Mouse (Mus musculus): ENCODE data around the gene Pigo. TPM values are rescaled to one million over a fixed set of nuclear protein-coding genes. Genes with fewer than 3 reads are reported as not detected.
A peak's percentile ranks its signal among the peaks of the same experiment; 100 is the strongest.

Gene Pigo
- 10 to 100 TPM; 10.5 to 22.3 (median 12.0) TPM for polyA plus RNA-seq (2017; shearing (Covaris generic))

DNA sequence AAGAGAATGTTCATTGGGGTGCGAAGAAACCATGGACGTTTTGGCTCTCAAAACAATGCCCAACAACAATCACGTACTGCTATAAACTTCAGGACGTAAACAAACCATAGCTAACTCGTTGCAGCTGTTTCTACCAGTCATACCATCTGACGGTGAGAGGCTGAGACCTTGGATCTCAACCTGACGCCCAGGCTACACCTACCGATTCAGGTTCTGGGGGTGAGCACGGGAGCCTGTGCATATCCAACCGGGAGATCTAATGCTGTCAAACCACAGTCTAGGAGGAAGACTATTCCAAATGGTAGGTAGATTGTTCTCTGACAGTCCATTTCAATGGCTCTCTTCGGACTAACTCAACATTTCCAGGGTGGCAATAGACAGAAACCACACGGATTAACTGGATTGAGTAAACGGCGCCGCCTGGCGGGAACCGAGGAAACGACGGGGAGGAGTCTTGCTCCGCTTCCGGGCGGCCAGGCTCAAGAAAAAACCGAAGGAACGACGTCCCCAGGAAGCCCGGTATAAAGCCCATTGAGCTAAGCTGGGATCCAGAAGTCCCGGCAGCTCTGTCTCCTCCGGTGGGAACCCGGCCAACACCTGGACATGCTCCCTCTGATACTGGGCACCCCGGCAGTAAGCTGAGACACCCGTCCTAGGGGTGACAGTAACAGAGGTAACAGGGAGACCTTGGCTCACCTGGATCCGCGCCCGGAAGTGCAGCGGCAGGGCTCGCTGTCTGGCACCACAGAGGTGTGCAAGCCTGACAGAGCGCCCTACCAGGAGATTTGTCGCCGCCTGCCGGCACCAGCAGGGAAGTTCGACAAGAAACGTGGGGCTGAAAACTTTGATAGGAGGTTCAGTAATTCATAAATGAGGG lies at the start of gene Pigo:
Pigo (minus strand) TSS at position 736 of the 877 bp plus-strand sequence.
- ATAC-seq = peak; percentile 93

DNA sequence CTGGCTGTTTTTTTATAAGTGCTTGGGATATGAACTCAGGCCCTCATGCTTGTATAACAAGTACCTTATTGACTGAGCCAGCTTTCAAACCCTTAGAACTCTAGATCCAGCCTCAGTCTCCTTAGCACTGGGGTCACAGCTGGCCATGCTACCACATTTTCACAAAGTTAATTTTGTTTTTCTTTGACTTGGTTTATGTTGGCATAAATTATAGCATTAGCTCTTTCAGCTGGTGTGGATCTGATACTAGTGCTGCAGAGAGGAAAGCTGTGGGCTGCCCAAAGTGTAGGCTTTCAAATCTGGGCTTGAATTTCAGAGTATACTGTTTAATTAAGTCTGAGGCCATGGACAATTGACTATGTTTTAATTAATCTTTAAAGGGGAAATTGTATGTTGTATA lies 49.3 kb upstream of the Pigo start:
- no peak for ATAC-seq

GRCm38 (mm10) chr4:43065471-43065870 lies 39.9 kb upstream of the Pigo start:
- ATAC-seq = no peak

DNA sequence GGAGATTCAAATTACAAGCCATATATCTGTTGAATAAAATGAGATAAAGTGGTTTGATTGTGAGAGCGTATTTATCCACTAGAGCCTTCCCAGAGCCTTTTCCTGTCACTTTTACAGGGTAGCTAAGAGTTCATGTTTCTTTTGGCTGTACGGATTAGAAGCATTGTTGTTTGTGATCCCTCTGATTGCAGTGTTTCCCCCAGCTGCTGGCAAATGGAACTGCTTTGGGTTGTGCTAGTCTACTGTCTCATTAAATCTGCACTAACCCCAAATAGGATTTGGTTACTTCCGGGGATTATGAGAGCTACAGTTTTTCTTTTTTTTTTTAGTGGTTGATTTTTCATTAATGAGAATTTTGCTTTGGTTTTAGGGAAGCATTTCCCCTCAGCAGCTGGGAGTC lies 34.7 kb upstream of the Pigo start:
- no peak for ATAC-seq

GRCm38 (mm10) chr4:43059697-43060096 lies 34.1 kb upstream of the Pigo start:
- ATAC-seq = no peak

DNA sequence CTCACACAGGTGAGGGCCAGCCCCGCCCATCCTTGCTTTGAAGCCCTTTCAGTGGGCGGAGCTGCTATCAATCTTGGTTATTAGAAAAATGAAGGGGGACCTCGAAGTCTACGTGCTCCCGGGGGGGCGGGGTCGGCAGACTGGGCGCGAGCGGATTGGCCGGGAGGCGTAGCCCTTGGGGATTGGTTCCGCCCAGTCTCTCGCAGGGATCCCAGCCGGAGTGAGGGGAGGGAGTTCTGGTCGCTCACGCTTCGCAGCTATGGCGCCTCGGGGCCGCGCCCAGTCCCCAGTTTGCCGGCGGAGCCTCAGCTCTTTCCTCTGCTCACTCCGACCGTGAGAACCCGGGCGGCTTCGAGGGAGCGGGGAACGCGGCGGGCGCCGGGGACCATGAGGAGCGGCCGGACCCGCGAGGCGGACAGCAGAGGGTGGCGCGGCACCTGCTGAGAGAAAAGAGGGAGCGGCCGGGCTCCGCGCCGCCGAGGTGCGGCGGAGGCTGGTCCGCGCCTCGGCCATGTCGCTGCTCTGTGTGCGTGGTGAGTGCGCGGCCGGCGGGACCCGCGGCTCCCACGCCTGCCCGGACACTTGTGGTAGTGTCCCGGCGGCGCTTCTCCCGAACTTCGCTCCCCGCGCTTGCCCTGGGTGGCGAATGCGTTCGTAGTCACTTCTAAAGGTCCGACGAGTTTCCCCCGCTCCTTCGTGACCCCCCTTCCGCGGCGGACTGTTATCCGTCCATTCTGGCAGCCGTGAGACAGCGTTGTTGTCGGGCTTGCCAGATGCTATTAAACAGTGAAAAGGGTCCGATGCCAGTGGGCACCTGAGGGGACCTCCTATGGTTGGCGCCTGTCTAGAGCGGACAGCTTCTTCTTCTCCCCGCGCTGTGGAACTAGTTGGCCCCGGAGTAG lies 33.4 kb upstream of the Pigo start, which contains the start of gene Unc13b:
Unc13b (plus strand) TSS at position 201 of the 902 bp plus-strand sequence.
- peak; percentile 94 for ATAC-seq

- no peak for ATAC-seq
These were observed 32.8 kb upstream of the Pigo start for GRCm38 (mm10) chr4:43058392-43058752.

DNA sequence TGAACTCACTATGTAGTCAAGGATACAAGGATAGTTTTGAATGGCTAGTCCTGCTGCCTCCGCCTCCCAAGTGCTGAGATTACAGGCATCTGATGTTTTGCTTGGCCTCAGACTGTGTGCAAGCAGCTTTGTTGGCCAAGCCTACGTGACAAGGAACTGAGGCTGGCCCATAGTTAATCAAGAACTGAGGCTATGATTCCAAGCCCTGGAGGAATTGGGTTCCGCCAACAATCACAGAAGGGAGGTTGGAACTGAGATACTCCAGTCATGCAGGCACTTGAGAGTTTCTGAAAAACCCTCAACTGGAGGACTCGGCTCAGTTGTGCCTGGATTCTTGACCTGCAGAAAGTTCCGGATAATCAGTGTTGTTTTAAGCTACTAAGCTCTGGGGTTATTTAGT lies 32.0 kb upstream of the Pigo start:
- ATAC-seq = no peak

DNA sequence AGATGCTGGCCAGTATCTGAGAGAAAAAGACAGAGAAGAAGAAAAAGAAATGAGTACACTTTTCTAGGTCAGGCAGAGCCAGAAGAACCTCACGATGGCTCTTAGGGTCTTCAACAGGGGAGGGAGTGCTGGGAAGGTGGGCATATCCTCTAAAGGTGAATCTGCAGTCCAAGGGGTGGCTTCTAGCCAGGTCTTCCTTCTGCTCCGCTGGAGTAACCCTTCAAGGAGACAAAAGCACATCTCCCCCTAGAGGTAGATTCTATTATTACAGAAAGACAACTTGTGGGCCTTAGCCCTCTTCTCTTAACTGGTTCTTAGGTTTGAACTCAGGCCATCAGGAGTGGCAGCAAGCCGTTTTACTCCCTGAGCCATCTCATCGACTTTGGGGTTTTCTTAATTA lies 27.0 kb upstream of the Pigo start:
- peak; percentile 70 for ATAC-seq

DNA sequence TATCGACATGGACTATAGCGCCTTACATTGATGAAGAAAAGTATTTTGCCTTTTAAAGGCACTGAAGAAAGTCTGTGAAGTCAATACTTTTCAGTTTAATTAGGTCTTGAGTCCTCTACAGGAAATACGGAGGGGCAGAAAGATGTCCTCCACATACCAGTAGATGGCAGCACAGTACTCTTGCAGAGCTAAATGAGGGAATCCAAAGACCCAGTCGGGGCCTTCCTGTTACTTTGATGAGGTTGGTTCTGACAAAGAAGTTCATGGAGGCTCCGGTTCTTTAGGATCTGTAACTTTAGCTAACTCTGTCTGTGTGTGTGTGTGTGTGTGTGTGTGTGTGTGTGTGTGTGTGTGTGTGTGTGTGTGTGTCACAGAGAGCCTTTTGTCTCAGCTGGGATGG lies 21.6 kb upstream of the Pigo start:
- peak; percentile 59 for ATAC-seq

GRCm38 (mm10) chr4:43046607-43047006 lies 21.0 kb upstream of the Pigo start:
- ATAC-seq = no peak

DNA sequence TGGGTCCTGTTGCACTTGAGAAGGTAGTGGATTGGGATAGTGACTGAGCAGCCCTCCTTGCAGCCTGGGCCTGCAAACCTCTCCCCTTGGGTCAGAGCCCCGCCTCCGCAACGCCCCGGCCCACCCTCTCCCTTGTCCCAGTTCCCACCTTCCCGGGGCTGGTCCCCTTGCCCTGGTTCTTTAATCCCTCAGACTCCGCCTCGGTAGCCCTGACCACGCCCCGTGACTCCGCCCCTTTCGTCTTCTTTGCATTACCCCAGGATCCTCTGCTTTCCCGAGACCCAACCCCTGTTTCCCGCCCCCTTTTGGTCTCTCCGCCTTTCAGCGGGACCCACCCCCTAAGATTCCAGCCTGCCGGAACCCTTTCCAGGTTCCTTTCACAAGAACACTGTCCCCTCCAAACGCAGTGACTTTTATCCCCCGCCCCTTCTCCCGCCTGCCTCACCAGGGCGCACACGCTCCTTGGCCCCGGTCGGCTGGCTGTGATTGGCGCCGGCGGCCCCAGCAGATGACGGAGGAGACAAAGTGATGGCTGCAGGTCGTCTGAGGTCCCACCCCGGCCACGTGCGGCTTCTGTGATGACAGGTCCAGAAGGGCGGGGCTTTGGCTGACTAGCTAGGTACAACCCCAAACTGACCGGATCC lies 20.2 kb upstream of the Pigo start, which contains the start of gene Fam214b:
Fam214b (minus strand) TSS at position 562 of the 644 bp plus-strand sequence.
- peak; percentile 68 for ATAC-seq

DNA sequence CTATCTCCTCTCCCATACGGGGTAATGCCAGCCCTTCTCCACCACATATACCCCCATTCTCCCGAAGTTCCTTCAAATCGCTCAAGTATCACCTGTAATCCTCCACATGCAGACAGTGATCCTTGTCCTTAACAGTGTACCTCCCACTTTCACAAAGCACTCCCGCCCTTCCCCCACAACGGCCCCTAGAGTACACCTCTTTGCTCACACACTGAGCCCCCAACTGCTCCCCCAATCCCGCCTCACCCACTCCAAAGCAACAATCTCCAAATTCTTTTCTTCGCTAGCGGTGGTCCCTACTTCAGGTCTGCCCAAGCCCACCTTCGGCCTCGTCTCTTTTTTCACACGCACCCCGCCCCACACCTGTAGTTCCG lies 19.7 kb upstream of the Pigo start:
- no peak for ATAC-seq

- no peak for ATAC-seq
These were observed 19.1 kb upstream of the Pigo start for GRCm38 (mm10) chr4:43044673-43045072.

DNA sequence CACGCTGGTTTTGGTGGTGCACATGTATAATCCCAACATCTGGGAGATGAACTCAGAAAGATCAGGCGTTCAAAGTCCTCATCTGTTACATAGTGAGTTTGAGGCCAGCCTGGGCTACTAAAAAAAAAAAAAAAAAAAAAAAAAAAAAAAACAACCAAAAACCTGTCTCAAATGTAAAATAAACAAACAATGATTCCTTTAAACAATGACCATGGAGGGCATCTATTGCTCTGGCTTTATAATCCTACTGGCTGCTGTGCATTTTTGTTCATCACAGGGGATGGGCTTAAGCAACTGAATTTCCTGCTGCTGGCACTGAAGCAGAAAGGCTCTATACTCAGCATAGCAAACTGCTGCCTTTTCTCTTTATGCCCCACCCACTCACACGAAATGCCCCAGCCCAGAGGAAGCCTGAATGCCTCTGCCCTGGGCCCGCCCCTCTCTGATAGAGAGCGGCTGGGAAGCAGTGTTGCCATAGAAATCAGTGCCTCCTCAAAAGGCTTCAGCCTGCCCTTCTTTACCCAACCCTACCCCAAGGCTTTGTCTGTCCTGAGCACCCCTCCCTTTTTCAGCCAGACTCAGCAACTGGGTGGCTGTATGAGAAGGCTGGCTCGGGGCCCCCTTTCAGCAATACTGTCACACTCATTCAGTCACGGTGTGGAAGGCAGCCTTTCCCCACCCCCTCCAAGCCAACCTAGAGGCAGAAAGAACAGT lies 18.2 kb upstream of the Pigo start:
- peak; percentile 49 for ATAC-seq

- ATAC-seq = no peak
These were observed 15.4 kb upstream of the Pigo start for GRCm38 (mm10) chr4:43040881-43041547.

DNA sequence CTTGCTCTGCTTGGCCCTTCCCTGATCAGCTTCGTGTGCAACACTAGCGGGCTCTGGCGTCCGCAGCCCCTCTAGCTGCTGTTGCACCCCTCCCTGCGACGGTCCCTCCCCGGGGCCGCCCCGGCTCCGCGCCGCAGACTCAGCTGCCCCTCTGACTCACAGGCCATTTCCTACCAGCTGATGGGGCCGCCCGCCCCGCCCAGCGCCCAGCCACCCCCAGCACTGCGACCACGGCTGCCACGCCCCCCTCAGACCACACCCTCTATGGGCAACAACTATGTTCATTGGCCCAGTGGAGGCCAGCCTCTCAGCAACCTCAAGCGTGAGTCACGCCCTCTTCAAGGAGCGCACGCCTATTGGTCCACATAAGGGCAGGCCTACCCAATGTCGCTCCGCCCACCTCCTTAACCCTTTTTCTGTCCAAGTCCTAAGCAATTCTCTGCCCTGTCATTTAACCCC lies 14.5 kb upstream of the Pigo start:
- ATAC-seq = peak; percentile 93

DNA sequence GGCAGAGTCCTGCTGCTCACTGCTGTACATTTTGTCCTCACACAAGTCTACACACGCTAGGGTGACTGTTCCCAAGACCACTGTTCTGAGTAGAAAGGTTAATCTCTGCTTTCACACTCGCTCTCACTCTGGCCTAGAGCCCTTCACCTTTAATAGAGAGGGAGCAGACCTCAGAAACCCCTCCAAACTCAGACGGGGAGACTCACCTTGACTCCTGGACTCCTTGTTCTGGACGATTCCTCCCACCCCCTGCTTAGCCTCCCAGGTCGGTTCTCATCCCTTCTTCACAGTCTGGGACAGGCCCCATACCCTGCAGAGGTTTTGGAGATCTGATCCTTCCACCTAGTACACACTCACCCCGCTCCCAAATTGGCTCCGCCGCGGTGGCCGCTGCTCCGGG lies 14.0 kb upstream of the Pigo start:
- ATAC-seq = no peak

GRCm38 (mm10) chr4:43038567-43039495 lies 13.2 kb upstream of the Pigo start:
- ATAC-seq = no peak

- ATAC-seq = no peak
These were observed 12.4 kb upstream of the Pigo start for GRCm38 (mm10) chr4:43037860-43038566.

Measured in inflammation-experienced regulatory T-cells, adult 6 months (primary cell).